Mouse (Mus musculus): ENCODE results near the gene Fgfr2.

- no peak for TF ChIP-seq CTCF (IDR thresholded peaks at IDR 0.05; ENCODE audit: low read depth)
- TF ChIP-seq EP300 (IDR thresholded peaks at IDR 0.05; ENCODE audit: low read depth), result no peak
These were observed 362.5 kb downstream of the Fgfr2 start for GRCm38 (mm10) chr7:132760589-132761180.

Measured in liver, postnatal 0 days (tissue).